Mouse (Mus musculus) cerebellum, adult 2 months (tissue): ENCODE measurements around the gene Bclaf3.

Experiments
- CTCF ChIP-seq: fragments of 200-500 bp; IDR thresholded peaks from 2 replicates; pipeline ENCODE4 v1.5.1; 2011; ENCODE audit warnings: low read depth, mild to moderate bottlenecking, control low read depth, low read length, moderate library complexity, borderline replicate concordance; ENCODE audit not compliant: insufficient read depth
- POLR2A ChIP-seq: fragments of 200-500 bp; IDR thresholded peaks from 2 replicates; pipeline ENCODE4 v1.6.1; 2011; ENCODE audit warnings: low read length, control low read depth, borderline replicate concordance; ENCODE audit not compliant: insufficient read depth

- TF ChIP-seq POLR2A (no peak), CTCF (no peak)
Observed at GRCm38 (mm10) chrX:159509042-159509441, 17.4 kb upstream of the Bclaf3 start.
